Comparison of ENCODE assay signal across 7 mouse cellular contexts in genomic region chr11:60810046-60810965, GRCm38 (mm10). TPM values are rescaled to one million over a fixed set of nuclear protein-coding genes. Genes with fewer than 3 reads are reported as not detected.
A peak's percentile ranks its signal among the peaks of the same experiment; 100 is the strongest.
DNase-seq lines count a peak whose midpoint lies in the region; ATAC-seq and TF ChIP-seq lines count a peak whose summit lies in the region.

No protein-coding gene starts in this region.

- H3K36me3 ChIP-seq in C2C12 (ENCODE audit: control insufficient read depth, insufficient read depth) = peaks cover 15% of the 10 kb centered on the region
- H3K36me3 ChIP-seq in forebrain, postnatal 0 days (ENCODE audit: insufficient read depth) = no peaks in the 10 kb centered on the region
- H3K36me3 ChIP-seq in limb, embryonic 11.5 days (ENCODE audit: control insufficient read depth, insufficient read depth, low read length) = no peaks in the 10 kb centered on the region
- H3K36me3 ChIP-seq in small intestine, adult 2 months (ENCODE audit: control insufficient read depth, insufficient read depth, low read length) = no peaks in the 10 kb centered on the region

- TF ChIP-seq CTCF in C2C12 (IDR thresholded peaks at IDR 0.05; ENCODE audit: control insufficient read depth, insufficient read depth, insufficient read length) = no peak
- TF ChIP-seq CTCF in forebrain, postnatal 0 days (IDR thresholded peaks at IDR 0.05; ENCODE audit: low read depth) = no peak
- no peak for TF ChIP-seq CTCF in small intestine, adult 2 months (IDR thresholded peaks at IDR 0.05; ENCODE audit: extremely low read depth, insufficient read length, insufficient replicate concordance, low read depth, low read length)

- H3K4me3 ChIP-seq in C2C12 (ENCODE audit: insufficient read depth, poor library complexity, severe bottlenecking) = peak overlapping the region; percentile 55
- peak overlapping the region; percentile 45 for H3K4me3 ChIP-seq in forebrain, postnatal 0 days (ENCODE audit: low read depth, low read length)
- H3K4me3 ChIP-seq in limb, embryonic 11.5 days (ENCODE audit: low read depth, low read length) = peak overlapping the region; percentile 45
- peak overlapping the region; percentile 72 for H3K4me3 ChIP-seq in small intestine, adult 2 months (ENCODE audit: low read depth, low read length)

- peak overlapping the region; percentile 88 for H3K4me2 ChIP-seq in forebrain, postnatal 0 days (ENCODE audit: low read depth)
- H3K4me2 ChIP-seq in limb, embryonic 11.5 days (ENCODE audit: low read depth, severe bottlenecking) = peak overlapping the region; percentile 65

- peak overlapping the region; percentile 41 for H3ac ChIP-seq in C2C12 (ENCODE audit: control insufficient read depth, insufficient read length, low read depth)

- peaks cover 4% of the 10 kb centered on the region for H3K4me1 ChIP-seq in forebrain, postnatal 0 days (ENCODE audit: insufficient read depth)
- peaks cover 7% of the 10 kb centered on the region; the same call in 1 of the 2 replicates for H3K4me1 ChIP-seq in limb, embryonic 11.5 days (ENCODE audit: control insufficient read depth, insufficient read depth, low read length)
- peaks cover 4% of the 10 kb centered on the region; the same call in 1 of the 2 replicates for H3K4me1 ChIP-seq in small intestine, adult 2 months (ENCODE audit: control insufficient read depth, insufficient read depth, insufficient read length, low read length)

- 12% methylated on average over 14 of the region's 14 CpGs for WGBS in forebrain, postnatal 0 days
- WGBS in limb, embryonic 11.5 days = 12% methylated on average over 14 of the region's 14 CpGs
- WGBS in small intestine, adult 2 months = 11% methylated on average over 14 of the region's 14 CpGs

- H3K79me2 ChIP-seq in C2C12 (ENCODE audit: control insufficient read depth, insufficient read depth) = peaks cover 52% of the 10 kb centered on the region

- no peak for TF ChIP-seq POLR2A in small intestine, adult 2 months (IDR thresholded peaks at IDR 0.05; ENCODE audit: low read depth, low read length)

- no peaks in the 10 kb centered on the region for H3K27me3 ChIP-seq in C2C12 (ENCODE audit: control insufficient read depth, insufficient read depth, insufficient read length)
- no peaks in the 10 kb centered on the region for H3K27me3 ChIP-seq in forebrain, postnatal 0 days (ENCODE audit: insufficient read depth, low read length)
- no peaks in the 10 kb centered on the region for H3K27me3 ChIP-seq in limb, embryonic 11.5 days (ENCODE audit: control insufficient read depth, insufficient read depth, low read length)
- H3K27me3 ChIP-seq in small intestine, adult 2 months (ENCODE audit: control insufficient read depth, insufficient read depth, low read length) = no peaks in the 10 kb centered on the region

- no peak overlapping the region for H3K27ac ChIP-seq in forebrain, postnatal 0 days (ENCODE audit: low read depth, low read length)
- no peak overlapping the region for H3K27ac ChIP-seq in limb, embryonic 11.5 days (replicated peaks; ENCODE audit: low read depth, low read length)
- peak overlapping the region; percentile 21 for H3K27ac ChIP-seq in small intestine, adult 2 months (ENCODE audit: insufficient read depth, low read depth, low read length)

- no peak for ATAC-seq in forebrain, postnatal 0 days
- no peak; the same call in 1 of the 2 replicates for ATAC-seq in limb, embryonic 11.5 days (ENCODE audit: insufficient number of reproducible peaks, low FRiP score, low TSS enrichment, low read depth)

- peaks cover 32% of the 10 kb centered on the region for H3K79me3 ChIP-seq in C2C12 (ENCODE audit: low read depth)

- H3K9me3 ChIP-seq in forebrain, postnatal 0 days (ENCODE audit: low read length) = no peaks in the 10 kb centered on the region
- H3K9me3 ChIP-seq in limb, embryonic 11.5 days (ENCODE audit: control insufficient read depth, low read length) = no peaks in the 10 kb centered on the region

- DNase-seq in 416B (ENCODE audit: low read depth) = peak; percentile 19
- no peak for DNase-seq in forebrain, postnatal 0 days
- DNase-seq in limb, embryonic 11.5 days (ENCODE audit: low spot score) = peak; percentile 22
- DNase-seq in gastrocnemius, postnatal 25 days = no peak
- no peak for DNase-seq in cerebellum, postnatal 25 days

- 0 out of 2 replicates have a peak overlapping the region, but pooled peaks have one; percentile 15 for H3K9ac ChIP-seq in forebrain, postnatal 0 days
- peak overlapping the region; percentile 47 for H3K9ac ChIP-seq in limb, embryonic 11.5 days (ENCODE audit: low read length)

TF ChIP-seq in C2C12, 6 proteins besides CTCF, POLR2A, EP300 and RAD21:
- TF ChIP-seq USF1 (IDR thresholded peaks at IDR 0.05; ENCODE audit: low read depth) = no peak
- no peak for TF ChIP-seq MYOG (IDR thresholded peaks at IDR 0.05; ENCODE audit: control insufficient read depth, extremely low read depth, insufficient read length)
- TF ChIP-seq CEBPB (IDR thresholded peaks at IDR 0.05; ENCODE audit: low read depth) = no peak
- no peak for TF ChIP-seq MYOD1 (IDR thresholded peaks at IDR 0.05; ENCODE audit: control insufficient read depth, insufficient read length, low read depth)
- no peak for TF ChIP-seq MAX (IDR thresholded peaks at IDR 0.05)
- TF ChIP-seq FOSL1 (IDR thresholded peaks at IDR 0.05; ENCODE audit: insufficient read depth, low read length, poor library complexity, severe bottlenecking) = no peak
TF ChIP-seq in C2C12: peak in this region for 0.

RNA-seq across cellular contexts. Expression of gene Shmt1, which starts 1.2 kb away (rescaled TPM):
- 28.7 TPM for polyA plus RNA-seq in C2C12 (2012; fragmentation: generic; extraction: Trizol)
- 6.0 and 6.4 TPM in 2 replicates for total RNA-seq in forebrain, postnatal 0 days (2014; rRNA removed)
- polyA plus RNA-seq in forebrain, postnatal 0 days (2015; fragmentation: Nextera tagmentation; extraction: Ambion mirVana) = 7.5 and 7.7 TPM in 2 replicates
- 69.4 and 75.5 TPM in 2 replicates for polyA plus RNA-seq in limb, embryonic 11.5 days (2014; fragmentation: Nextera tagmentation; extraction: Ambion mirVana)
- polyA plus RNA-seq in small intestine, adult 2 months (2012; rRNA removed) = 9.7 and 15.3 TPM in 2 replicates
- total RNA-seq in gastrocnemius, postnatal 25 days (2021) = 10 to 100 TPM in 1 of 2 experiments, 1 to 10 TPM in 1; 9.1 to 12.2 TPM

RNA-seq across cellular contexts. Expression of gene Dhrs7b, which starts 20.1 kb away (rescaled TPM):
- polyA plus RNA-seq in C2C12 (2012; fragmentation: generic; extraction: Trizol) = 46.4 TPM
- total RNA-seq in forebrain, postnatal 0 days (2014; rRNA removed) = 29.1 and 38.2 TPM in 2 replicates
- polyA plus RNA-seq in forebrain, postnatal 0 days (2015; fragmentation: Nextera tagmentation; extraction: Ambion mirVana) = 30.9 and 34.6 TPM in 2 replicates
- polyA plus RNA-seq in limb, embryonic 11.5 days (2014; fragmentation: Nextera tagmentation; extraction: Ambion mirVana) = 25.2 and 26.1 TPM in 2 replicates
- 17.7 and 34.1 TPM in 2 replicates for polyA plus RNA-seq in small intestine, adult 2 months (2012; rRNA removed)
- total RNA-seq in gastrocnemius, postnatal 25 days (2021) = 10 to 100 TPM; 19.1 to 22.0 TPM

RNA-seq across cellular contexts. Expression of gene Smcr8, which starts 33.0 kb away (rescaled TPM):
- 9.2 TPM for polyA plus RNA-seq in C2C12 (2012; fragmentation: generic; extraction: Trizol)
- total RNA-seq in forebrain, postnatal 0 days (2014; rRNA removed) = 11.4 and 15.4 TPM in 2 replicates
- 2.6 and 3.2 TPM in 2 replicates for polyA plus RNA-seq in forebrain, postnatal 0 days (2015; fragmentation: Nextera tagmentation; extraction: Ambion mirVana)
- 9.0 and 9.2 TPM in 2 replicates for polyA plus RNA-seq in limb, embryonic 11.5 days (2014; fragmentation: Nextera tagmentation; extraction: Ambion mirVana)
- 3.8 and 5.8 TPM in 2 replicates for polyA plus RNA-seq in small intestine, adult 2 months (2012; rRNA removed)
- 10 to 100 TPM; 13.4 to 15.3 TPM for total RNA-seq in gastrocnemius, postnatal 25 days (2021)

RNA-seq across cellular contexts. Expression of gene Top3a, which starts 33.1 kb away (rescaled TPM):
- polyA plus RNA-seq in C2C12 (2012; fragmentation: generic; extraction: Trizol) = 8.4 TPM
- total RNA-seq in forebrain, postnatal 0 days (2014; rRNA removed) = 9.2 and 11.5 TPM in 2 replicates
- 2.8 and 3.9 TPM in 2 replicates for polyA plus RNA-seq in forebrain, postnatal 0 days (2015; fragmentation: Nextera tagmentation; extraction: Ambion mirVana)
- 20.8 and 26.5 TPM in 2 replicates for polyA plus RNA-seq in limb, embryonic 11.5 days (2014; fragmentation: Nextera tagmentation; extraction: Ambion mirVana)
- 3.0 and 4.7 TPM in 2 replicates for polyA plus RNA-seq in small intestine, adult 2 months (2012; rRNA removed)
- 1 to 10 TPM; 3.2 to 3.3 TPM for total RNA-seq in gastrocnemius, postnatal 25 days (2021)

Comparison
In these comparisons a context has a peak if more than half of its experiments do, and no peak if none do; other contexts are left out.
1. DNase-seq: peak in 416B (single experiment) and limb, embryonic 11.5 days (single experiment); none in forebrain, postnatal 0 days (single experiment), gastrocnemius, postnatal 25 days (single experiment) and cerebellum, postnatal 25 days (0 of 2).
2. Peak in every context shown above with its lines, with median percentiles within 50 percentile points of each other: H3K4me3 ChIP-seq.